Mouse (Mus musculus) liver, embryonic 15.5 days (tissue): ENCODE data around the gene Nme6. TPM values are rescaled to one million over a fixed set of nuclear protein-coding genes. Genes with fewer than 3 reads are reported as not detected.

ENCODE experiments used
- ATAC-seq: fragments of 200-750 bp; cut with Nextera tagmentation; 2 replicates; pipeline ENCODE4 v1.8.0; 2017; ENCODE audit warnings: moderate number of reproducible peaks, mild to moderate bottlenecking, moderate library complexity; ENCODE audit not compliant: insufficient read depth
- H3K27ac ChIP-seq: fragments of 300-500 bp; sonication (generic); replicated peaks from 2 replicates; pipeline ENCODE4 v1.5.1; 2015; ENCODE audit warnings: mild to moderate bottlenecking, inconsistent platforms
- H3K27me3 ChIP-seq: fragments of 300-500 bp; sonication (generic); 2 replicates; pipeline ENCODE4 v1.6.1; 2015; ENCODE audit warnings: mild to moderate bottlenecking, inconsistent platforms
- H3K36me3 ChIP-seq: fragments of 300-500 bp; sonication (generic); replicated peaks from 2 replicates; pipeline ENCODE4 v1.6.1; 2015; ENCODE audit warnings: moderate library complexity, mild to moderate bottlenecking, inconsistent platforms
- H3K4me1 ChIP-seq: fragments of 300-500 bp; sonication (generic); replicated peaks from 2 replicates; pipeline ENCODE4 v1.6.1; 2015; ENCODE audit warnings: inconsistent platforms
- H3K4me2 ChIP-seq: fragments of 300-500 bp; sonication (generic); 2 replicates; pipeline ENCODE4 v1.6.1; 2015; ENCODE audit warnings: moderate library complexity, mild to moderate bottlenecking, inconsistent platforms
- H3K4me3 ChIP-seq: fragments of 300-500 bp; sonication (generic); replicated peaks from 2 replicates; pipeline ENCODE4 v1.5.1; 2015; ENCODE audit warnings: mild to moderate bottlenecking, inconsistent platforms
- H3K9ac ChIP-seq: fragments of 300-500 bp; sonication (generic); 2 replicates; pipeline ENCODE4 v1.6.1; 2015; ENCODE audit warnings: moderate library complexity, mild to moderate bottlenecking, inconsistent platforms
- H3K9me3 ChIP-seq: fragments of 300-500 bp; sonication (generic); replicated peaks from 2 replicates; pipeline ENCODE4 v1.6.1; 2016; ENCODE audit warnings: inconsistent platforms
- WGBS: fragments of 180-500 bp; shearing (Covaris S2); methylation state at CpG from one replicate; pipeline ENCODE4 v1.1.7; 2015; ENCODE audit warnings: mixed read lengths; ENCODE audit not compliant: insufficient replicate concordance; 5-methylcytosine and 5-hydroxymethylcytosine counted together
- polyA plus RNA-seq: library from polyadenylated mRNA; unstranded; fragments of >200 nt; fragmentation: Nextera tagmentation; extraction: Ambion mirVana; gene quantifications from 2 replicates; pipeline ENCODE4 v1.2.1, GENCODE M21; 2015

The Nme6 gene
- polyA plus RNA-seq, 1 experiment from 2014 or later: 51.1 TPM

GRCm38 (mm10) chr9:109816341-109816740, 16.2 kb upstream of the Nme6 start:
- Histone ChIP-seq H3K9ac (no peak overlapping the region), H3K27ac (no peak overlapping the region), H3K9me3 (no peaks in the 10 kb centered on the region), H3K27me3 (no peaks in the 10 kb centered on the region), H3K4me2 (no peak overlapping the region), H3K4me3 (no peak overlapping the region), H3K36me3 (no peaks in the 10 kb centered on the region), H3K4me1 (no peaks in the 10 kb centered on the region)
- WGBS: 22% methylated on average over 6 of the region's 6 CpGs
- no peak for ATAC-seq

DNA sequence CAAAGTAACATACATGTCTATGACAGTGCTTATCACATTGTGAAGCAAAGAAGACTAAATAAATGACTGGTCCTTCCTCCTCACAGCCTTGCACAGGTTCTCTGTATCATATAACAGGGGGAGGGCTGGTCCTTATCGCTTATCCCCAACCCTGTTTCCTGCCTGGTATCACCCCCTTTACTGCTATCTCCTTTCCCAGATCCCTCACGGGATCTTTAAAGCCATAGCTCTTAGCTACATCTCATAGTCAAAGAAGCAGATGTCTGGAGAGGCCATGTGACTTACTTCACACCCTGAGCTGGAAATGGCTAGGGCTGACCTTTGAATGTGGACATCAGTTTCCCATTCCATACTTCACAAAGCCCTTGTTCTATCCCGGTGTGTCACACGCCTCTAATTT, 6.8 kb upstream of the Nme6 start:
- H3K4me3 ChIP-seq: no peak overlapping the region
- 18% methylated on average over 4 of the region's 4 CpGs for WGBS
- no peak overlapping the region for H3K27ac ChIP-seq
- H3K4me1 ChIP-seq: peaks cover 21% of the 10 kb centered on the region
- no peak overlapping the region for H3K4me2 ChIP-seq
- H3K9me3 ChIP-seq: no peaks in the 10 kb centered on the region
- H3K27me3 ChIP-seq: no peaks in the 10 kb centered on the region
- H3K36me3 ChIP-seq: no peaks in the 10 kb centered on the region
- no peak overlapping the region for H3K9ac ChIP-seq
- ATAC-seq: peak; percentile 89

GRCm38 (mm10) chr9:109826181-109826580, 6.4 kb upstream of the Nme6 start:
- WGBS: 27% methylated on average over 5 of the region's 5 CpGs
- H3K4me2 ChIP-seq: no peak overlapping the region
- peaks cover 21% of the 10 kb centered on the region for H3K4me1 ChIP-seq
- H3K9ac ChIP-seq: no peak overlapping the region
- no peaks in the 10 kb centered on the region for H3K27me3 ChIP-seq
- no peaks in the 10 kb centered on the region for H3K36me3 ChIP-seq
- H3K4me3 ChIP-seq: no peak overlapping the region
- peak; percentile 51 for ATAC-seq
- no peaks in the 10 kb centered on the region for H3K9me3 ChIP-seq
- H3K27ac ChIP-seq: no peak overlapping the region

DNA sequence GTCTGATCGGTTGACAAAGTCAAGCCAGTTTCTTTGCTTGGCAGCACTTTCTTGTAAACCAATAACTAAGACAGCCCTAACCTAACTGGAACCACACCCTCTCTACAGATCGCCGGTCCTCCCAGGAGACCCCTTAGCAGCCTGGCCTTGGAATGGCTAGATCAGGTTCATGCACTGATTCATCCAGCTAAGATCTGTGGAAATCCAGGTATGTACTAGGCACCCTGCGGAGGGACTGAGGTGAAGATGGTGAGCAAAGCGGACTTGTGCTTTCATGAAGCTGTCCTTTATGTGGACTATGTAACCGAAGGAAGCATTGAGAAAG, 501 bp downstream of the Nme6 start:
- H3K36me3 ChIP-seq: peaks cover 20% of the 10 kb centered on the region; the same call in 1 of the 2 replicates
- 6% methylated on average over 6 of the region's 6 CpGs for WGBS
- H3K9ac ChIP-seq: peak overlapping the region; percentile 57
- peaks cover 19% of the 10 kb centered on the region for H3K4me1 ChIP-seq
- H3K4me3 ChIP-seq: peak overlapping the region; percentile 68
- peak overlapping the region; percentile 87 for H3K4me2 ChIP-seq
- H3K9me3 ChIP-seq: no peaks in the 10 kb centered on the region
- H3K27me3 ChIP-seq: no peaks in the 10 kb centered on the region
- H3K27ac ChIP-seq: peak overlapping the region; percentile 54; the same call in 1 of the 2 replicates
- peak; percentile 16 for ATAC-seq

DNA sequence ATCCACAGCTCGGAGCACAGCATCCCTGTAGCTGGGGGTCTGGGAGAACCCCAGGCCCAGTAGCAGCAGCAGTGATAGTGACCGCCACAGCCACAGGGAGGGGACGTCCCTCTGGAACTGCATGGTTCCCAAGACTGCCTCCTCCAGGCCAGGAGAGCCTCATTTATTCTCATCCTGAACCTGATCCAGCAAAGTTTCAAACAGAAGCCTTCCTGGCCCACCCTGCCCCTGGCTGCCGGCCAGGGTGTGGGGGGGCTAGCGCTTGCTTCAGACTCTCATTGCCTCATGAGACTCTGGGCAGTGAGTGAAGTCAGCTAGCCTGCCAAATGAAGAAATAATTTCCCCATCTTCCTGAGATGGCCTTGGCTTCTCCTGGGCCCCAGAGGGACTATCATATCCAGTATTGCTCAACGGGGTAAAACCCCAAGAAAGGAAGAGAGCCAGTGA, 16.8 kb downstream of the Nme6 start, which contains the start of gene Camp:
Gene Camp, minus strand, starts transcription at position 306 of the 447 bp plus-strand sequence.
- peaks cover 1% of the 10 kb centered on the region; the same call in 1 of the 2 replicates for H3K36me3 ChIP-seq
- H3K27me3 ChIP-seq: no peaks in the 10 kb centered on the region
- H3K4me1 ChIP-seq: no peaks in the 10 kb centered on the region
- peak within 1 kb of the TSS; percentile 21; the same call in 1 of the 2 replicates for H3K4me3 ChIP-seq
- no peak within 1 kb of the TSS for H3K9ac ChIP-seq
- H3K4me2 ChIP-seq: no peak within 1 kb of the TSS
- H3K27ac ChIP-seq: peak within 1 kb of the TSS; percentile 33; the same call in 1 of the 2 replicates
- 56% methylated on average over 6 of the region's 6 CpGs for WGBS
- peak; percentile 32; the same call in 1 of the 2 replicates for ATAC-seq
- H3K9me3 ChIP-seq: no peaks in the 10 kb centered on the region

GRCm38 (mm10) chr9:109850099-109850498, 17.6 kb downstream of the Nme6 start:
- no peak overlapping the region for H3K9ac ChIP-seq
- WGBS: 68% methylated on average over 5 of the region's 5 CpGs
- no peaks in the 10 kb centered on the region for H3K36me3 ChIP-seq
- no peaks in the 10 kb centered on the region for H3K4me1 ChIP-seq
- no peak overlapping the region for H3K4me2 ChIP-seq
- H3K9me3 ChIP-seq: no peaks in the 10 kb centered on the region
- H3K27ac ChIP-seq: no peak overlapping the region
- H3K27me3 ChIP-seq: no peaks in the 10 kb centered on the region
- no peak overlapping the region for H3K4me3 ChIP-seq
- no peak for ATAC-seq

- H3K9ac ChIP-seq: no peak overlapping the region
- no peaks in the 10 kb centered on the region for H3K9me3 ChIP-seq
- no peak overlapping the region for H3K4me2 ChIP-seq
- no peaks in the 10 kb centered on the region for H3K27me3 ChIP-seq
- WGBS: 56% methylated on average over 2 of the region's 2 CpGs
- no peaks in the 10 kb centered on the region for H3K36me3 ChIP-seq
- H3K4me1 ChIP-seq: 0 out of 2 replicates have a peak, but pooled peaks cover 2% of the 10 kb centered on the region
- H3K27ac ChIP-seq: no peak overlapping the region
- no peak for ATAC-seq
- H3K4me3 ChIP-seq: no peak overlapping the region
Observed at GRCm38 (mm10) chr9:109854341-109854740, 21.8 kb downstream of the Nme6 start.

- 70% methylated on average over 6 of the region's 6 CpGs for WGBS
- H3K27ac ChIP-seq: no peak overlapping the region
Observed at GRCm38 (mm10) chr9:109855947-109856346, 23.4 kb downstream of the Nme6 start.

GRCm38 (mm10) chr9:109862397-109863044, 30.0 kb downstream of the Nme6 start:
- peak; percentile 38; the same call in 1 of the 2 replicates for ATAC-seq
- WGBS: 3% methylated on average over 20 of the region's 20 CpGs
- no peak overlapping the region for H3K9ac ChIP-seq
- no peaks in the 10 kb centered on the region for H3K36me3 ChIP-seq
- H3K4me3 ChIP-seq: peak overlapping the region; percentile 34
- H3K27me3 ChIP-seq: no peaks in the 10 kb centered on the region
- no peaks in the 10 kb centered on the region for H3K9me3 ChIP-seq
- peaks cover 18% of the 10 kb centered on the region for H3K4me1 ChIP-seq
- H3K4me2 ChIP-seq: peak overlapping the region; percentile 63
- no peak overlapping the region for H3K27ac ChIP-seq

More at GRCm38 (mm10) chr9:109855947-109856346, 23.4 kb downstream of the Nme6 start:
- Histone ChIP-seq H3K27me3 (no peaks in the 10 kb centered on the region), H3K4me1 (0 out of 2 replicates have a peak, but pooled peaks cover 2% of the 10 kb centered on the region), H3K4me3 (no peak overlapping the region), H3K4me2 (no peak overlapping the region), H3K9me3 (no peaks in the 10 kb centered on the region), H3K36me3 (no peaks in the 10 kb centered on the region), H3K9ac (no peak overlapping the region)
- peak; percentile 61 for ATAC-seq

DNA sequence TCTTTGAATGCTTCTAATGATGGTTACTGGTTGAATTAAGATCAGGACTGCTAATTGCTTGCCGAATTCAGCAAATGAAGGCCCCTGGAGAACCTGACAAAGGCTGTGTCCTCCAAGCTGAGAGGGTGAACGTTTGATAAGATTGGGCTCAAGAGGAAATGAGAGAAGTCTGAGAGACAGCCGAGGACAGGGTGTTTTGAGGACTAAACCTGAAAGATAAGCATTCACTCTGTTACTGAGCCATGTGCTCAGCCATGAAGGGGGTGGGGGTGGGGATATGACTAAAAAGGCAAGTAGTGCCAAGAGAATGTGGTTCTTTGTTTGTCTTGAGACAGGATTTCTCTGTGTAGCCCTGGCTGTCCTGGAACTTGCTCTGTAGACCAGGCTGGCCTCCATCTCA, 30.5 kb downstream of the Nme6 start:
- Histone ChIP-seq H3K9ac (no peak overlapping the region), H3K27me3 (no peaks in the 10 kb centered on the region), H3K27ac (no peak overlapping the region), H3K4me3 (peak overlapping the region; percentile 34; the same call in 1 of the 2 replicates), H3K4me1 (peaks cover 18% of the 10 kb centered on the region), H3K9me3 (no peaks in the 10 kb centered on the region), H3K36me3 (no peaks in the 10 kb centered on the region), H3K4me2 (peak overlapping the region; percentile 63)
- ATAC-seq: peak; percentile 45; the same call in 1 of the 2 replicates
- 7% methylated on average over 3 of the region's 3 CpGs for WGBS

DNA sequence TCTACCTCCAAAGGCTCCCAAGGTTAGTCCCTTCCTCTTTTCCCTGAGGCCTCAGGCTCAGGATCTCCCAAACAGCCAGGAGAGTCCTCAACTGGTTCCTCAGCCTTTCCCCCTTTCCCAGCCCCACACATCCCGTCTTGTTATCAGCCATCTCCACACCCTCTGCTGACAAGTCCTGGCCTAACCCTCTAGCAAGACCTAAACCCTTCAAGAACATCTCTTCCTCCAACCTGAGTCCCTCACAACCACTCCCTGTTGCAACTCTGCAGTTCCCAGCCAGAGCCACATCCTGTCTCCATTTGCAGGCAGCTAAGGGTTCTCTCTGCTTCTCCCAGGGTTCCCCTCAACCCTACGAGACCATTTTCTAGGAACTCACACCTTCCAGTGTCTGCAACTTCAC, 33.7 kb downstream of the Nme6 start:
- H3K4me1 ChIP-seq: peaks cover 27% of the 10 kb centered on the region
- no peak overlapping the region for H3K4me3 ChIP-seq
- H3K9ac ChIP-seq: no peak overlapping the region
- no peak overlapping the region for H3K4me2 ChIP-seq
- H3K27me3 ChIP-seq: no peaks in the 10 kb centered on the region
- ATAC-seq: no peak
- WGBS: 24% methylated on average over 2 of the region's 2 CpGs
- H3K36me3 ChIP-seq: no peaks in the 10 kb centered on the region
- H3K9me3 ChIP-seq: no peaks in the 10 kb centered on the region
- H3K27ac ChIP-seq: no peak overlapping the region
